Mouse (Mus musculus) liver, adult 2 months (tissue): ENCODE measurements at regions not wholly inside any gene's neighbourhood (a gene's known extent, or its start where the extent isn't known, plus 50 kb on each side); places are given as distances from the start of the nearest gene placed in this dataset.

Experiments
- CTCF ChIP-seq: fragments of 200-500 bp; IDR thresholded peaks from 2 replicates; pipeline ENCODE4 v1.5.1; 2011; ENCODE audit warnings: low read depth, low read length, control low read depth
- POLR2A ChIP-seq: fragments of 200-500 bp; IDR thresholded peaks from 2 replicates; pipeline ENCODE4 v1.6.1; 2011; ENCODE audit warnings: low read length, control low read depth; ENCODE audit not compliant: insufficient read depth; ENCODE audit errors: extremely low read depth

- TF ChIP-seq POLR2A (no peak), CTCF (no peak)
Measured at GRCm38 (mm10) chr12:27848141-27848540, 505.8 kb upstream of the Sox11 start.
